Mouse (Mus musculus): Measurements from ENCODE around the gene Zfp948. TPM values are rescaled to one million over a fixed set of nuclear protein-coding genes. Genes with fewer than 3 reads are reported as not detected.
"Not testable (repeated sequence)": the region's sequence is repeated elsewhere in the genome, so short reads cannot be mapped to it uniquely, and the experiment has no call there.

Gene Zfp948
- polyA plus RNA-seq, 1 experiment: 9.3 TPM

DNA sequence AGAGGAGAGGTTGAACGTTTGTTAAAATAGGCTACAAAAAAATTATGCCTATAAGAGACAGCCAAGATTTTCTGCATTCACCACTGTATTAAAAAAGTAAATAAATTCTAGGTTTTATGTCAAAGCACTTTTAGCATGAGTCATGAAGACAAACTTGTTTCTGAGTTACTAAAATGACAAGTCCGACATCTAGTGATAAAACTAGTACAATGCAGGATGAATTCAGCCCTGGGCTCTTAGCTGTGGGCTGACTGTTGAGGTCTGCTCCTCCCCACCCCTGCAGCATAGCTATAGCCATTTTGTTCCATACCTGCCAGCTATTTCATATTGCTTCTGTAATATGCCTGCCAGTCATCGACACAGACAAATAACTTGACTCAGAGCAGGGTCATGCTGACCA lies 49.5 kb downstream of the Zfp948 start:
- Histone ChIP-seq H3K27ac (ENCODE audit: insufficient read depth, low read depth, low read length) (no peak overlapping the region), H3K4me1 (ENCODE audit: control insufficient read depth, insufficient read depth, low read length) (no peaks in the 10 kb centered on the region), H3K4me3 (ENCODE audit: insufficient read depth, low read length) (no peak overlapping the region)
- TF ChIP-seq POLR2A (IDR thresholded peaks at IDR 0.05; ENCODE audit: borderline replicate concordance, low read depth, low read length) (no peak), CTCF (IDR thresholded peaks at IDR 0.05; ENCODE audit: low read depth, low read length) (no peak)

DNA sequence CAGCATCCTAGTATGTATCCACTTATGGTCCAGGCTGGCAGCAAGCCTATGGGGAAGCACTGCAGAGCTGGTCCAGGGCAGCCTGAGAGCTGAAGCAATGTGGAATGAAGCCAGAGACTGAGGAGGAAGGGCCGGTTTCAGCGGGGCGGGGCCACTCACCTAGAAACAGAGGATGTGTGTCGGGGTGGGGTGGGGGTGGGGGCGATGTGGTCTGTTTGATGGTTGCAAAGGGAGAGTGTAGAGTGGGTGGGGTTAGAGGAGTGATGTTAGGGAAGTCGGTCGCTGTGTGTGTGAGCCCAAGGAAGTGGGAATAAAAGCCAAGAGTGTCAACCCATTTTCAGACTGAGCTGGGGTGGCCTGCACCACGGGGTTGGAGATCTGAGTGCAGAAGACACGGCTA lies 50.5 kb downstream of the Zfp948 start:
- Histone ChIP-seq H3K4me1 (ENCODE audit: control insufficient read depth, insufficient read depth, low read length) (no peaks in the 10 kb centered on the region), H3K4me3 (ENCODE audit: insufficient read depth, low read length) (no peak overlapping the region), H3K27ac (ENCODE audit: insufficient read depth, low read depth, low read length) (no peak overlapping the region)
- TF ChIP-seq CTCF (IDR thresholded peaks at IDR 0.05; ENCODE audit: low read depth, low read length) (no peak), POLR2A (IDR thresholded peaks at IDR 0.05; ENCODE audit: borderline replicate concordance, low read depth, low read length) (no peak)

DNA sequence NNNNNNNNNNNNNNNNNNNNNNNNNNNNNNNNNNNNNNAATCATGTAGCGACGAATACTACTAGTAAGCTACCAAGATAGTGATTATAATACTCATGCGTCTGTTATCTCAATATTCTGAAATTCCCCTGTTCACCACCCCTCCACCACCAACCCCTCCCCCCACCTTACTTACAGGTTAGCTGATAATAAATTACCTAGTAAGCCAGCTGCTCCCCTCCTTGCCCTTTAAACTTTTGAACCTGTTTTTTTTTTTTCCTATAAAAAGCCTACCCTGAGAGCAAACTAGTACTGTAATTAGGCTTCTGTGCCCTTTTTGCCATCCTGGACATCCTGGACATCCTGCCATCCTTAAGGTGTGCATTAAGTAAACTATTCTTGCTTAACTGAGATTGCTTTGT lies 56.8 kb downstream of the Zfp948 start:
- H3K4me1 ChIP-seq (ENCODE audit: control insufficient read depth, insufficient read depth, low read length): no peaks in the 10 kb centered on the region
- H3K27ac ChIP-seq (ENCODE audit: insufficient read depth, low read depth, low read length): no peak overlapping the region
- no peak overlapping the region for H3K4me3 ChIP-seq (ENCODE audit: insufficient read depth, low read length)
- TF ChIP-seq CTCF (IDR thresholded peaks at IDR 0.05; ENCODE audit: low read depth, low read length) (no peak), POLR2A (IDR thresholded peaks at IDR 0.05; ENCODE audit: borderline replicate concordance, low read depth, low read length) (no peak)

GRCm38 (mm10) chr17:21635758-21636157 lies 69.0 kb downstream of the Zfp948 start:
- H3K4me3 ChIP-seq (ENCODE audit: insufficient read depth, low read length): not testable (repeated sequence)

More at GRCm38 (mm10) chr17:21635758-21636157, 69.0 kb downstream of the Zfp948 start:
- not testable (repeated sequence) for H3K27ac ChIP-seq (ENCODE audit: insufficient read depth, low read depth, low read length); H3K4me1 ChIP-seq (ENCODE audit: control insufficient read depth, insufficient read depth, low read length)

Other genes with a start within 250 kb of the Zfp948 start
- 6.8 and 7.4 TPM in 2 replicates for gene Zfp677, start 183.3 kb upstream of the Zfp948 start, polyA plus RNA-seq (2012; ENCODE audit: insufficient read depth, insufficient read length, missing spikeins)
- gene Zfp54, start 143.8 kb upstream of the Zfp948 start, polyA plus RNA-seq (2012; ENCODE audit: insufficient read depth, insufficient read length, missing spikeins): 2.7 and 3.8 TPM in 2 replicates
- 5.9 and 8.1 TPM in 2 replicates for gene Zfp51, start 116.6 kb upstream of the Zfp948 start, polyA plus RNA-seq (2012; ENCODE audit: insufficient read depth, insufficient read length, missing spikeins)
- 13.5 and 13.8 TPM in 2 replicates for gene Zfp53, start 78.0 kb upstream of the Zfp948 start, polyA plus RNA-seq (2012; ENCODE audit: insufficient read depth, insufficient read length, missing spikeins)
- 26.4 and 29.3 TPM in 2 replicates for gene Zfp52, start 31.5 kb upstream of the Zfp948 start, polyA plus RNA-seq (2012; ENCODE audit: insufficient read depth, insufficient read length, missing spikeins)
- 4.7 and 5.9 TPM in 2 replicates for gene Zfp983, start 83.6 kb downstream of the Zfp948 start, polyA plus RNA-seq (2012; ENCODE audit: insufficient read depth, insufficient read length, missing spikeins)
- gene Gm10226, start 124.9 kb downstream of the Zfp948 start, polyA plus RNA-seq (2012; ENCODE audit: insufficient read depth, insufficient read length, missing spikeins): 8.6 and 13.6 TPM in 2 replicates
- 7.1 and 7.7 TPM in 2 replicates for gene Zfp760, start 140.7 kb downstream of the Zfp948 start, polyA plus RNA-seq (2012; ENCODE audit: insufficient read depth, insufficient read length, missing spikeins)
- gene Zfp229, start 163.8 kb downstream of the Zfp948 start, polyA plus RNA-seq (2012; ENCODE audit: insufficient read depth, insufficient read length, missing spikeins): 4.0 and 5.0 TPM in 2 replicates